Mouse (Mus musculus) gastrocnemius, postnatal 25 days (tissue): Measurements from ENCODE around the gene Akr1b10. TPM values are rescaled to one million over a fixed set of nuclear protein-coding genes. Genes with fewer than 3 reads are reported as not detected.
"Not testable (repeated sequence)": the region's sequence is repeated elsewhere in the genome, so short reads cannot be mapped to it uniquely, and the experiment has no call there.

ENCODE experiments used
- DNase-seq: peaks from one replicate; pipeline ENCODE4 v3.0.0; 2022
- total RNA-seq, 2 experiments: library from RNA; stranded (reverse); gene quantifications; 1 replicate in 1 of 2; 2 replicates in 1 of 2; pipeline ENCODE4 v1.2.3; 2021

Gene Akr1b10
- total RNA-seq, 2 experiments from 2014 or later: 47.3 to 53.4 TPM

GRCm38 (mm10) chr6:34371700-34372351 is 12.2 kb upstream of the Akr1b10 start:
- peak; percentile 54 for DNase-seq

GRCm38 (mm10) chr6:34373841-34374240 is 10.2 kb upstream of the Akr1b10 start:
- no peak for DNase-seq

GRCm38 (mm10) chr6:34375888-34376287 is 8.1 kb upstream of the Akr1b10 start:
- DNase-seq: not testable (repeated sequence)

- no peak for DNase-seq
Observed at GRCm38 (mm10) chr6:34383401-34383800, 617 bp upstream of the Akr1b10 start.

GRCm38 (mm10) chr6:34384701-34385370 is 818 bp downstream of the Akr1b10 start:
- peak; percentile 53 for DNase-seq

GRCm38 (mm10) chr6:34388420-34389156 is 4.6 kb downstream of the Akr1b10 start:
- DNase-seq: no peak

- DNase-seq: no peak
Observed at GRCm38 (mm10) chr6:34395897-34396296, 11.9 kb downstream of the Akr1b10 start.

GRCm38 (mm10) chr6:34398431-34398830 is 14.4 kb downstream of the Akr1b10 start:
- no peak for DNase-seq

GRCm38 (mm10) chr6:34399606-34400220 is 15.7 kb downstream of the Akr1b10 start:
- DNase-seq: no peak

GRCm38 (mm10) chr6:34400696-34401095 is 16.7 kb downstream of the Akr1b10 start:
- no peak for DNase-seq

- DNase-seq: no peak
Observed at GRCm38 (mm10) chr6:34406746-34407145, 22.7 kb downstream of the Akr1b10 start.

- no peak for DNase-seq
Observed at GRCm38 (mm10) chr6:34407403-34407802, 23.4 kb downstream of the Akr1b10 start.

- no peak for DNase-seq
Observed at GRCm38 (mm10) chr6:34412023-34412422, 28.0 kb downstream of the Akr1b10 start, which contains the start of gene Akr1b7. Akr1b7 (plus strand) TSS chr6:34412334.

GRCm38 (mm10) chr6:34412688-34413087 is 28.7 kb downstream of the Akr1b10 start:
- DNase-seq: no peak

- DNase-seq: not testable (repeated sequence)
Observed at GRCm38 (mm10) chr6:34413386-34413785, 29.4 kb downstream of the Akr1b10 start.

GRCm38 (mm10) chr6:34416521-34416920 is 32.5 kb downstream of the Akr1b10 start:
- no peak for DNase-seq

GRCm38 (mm10) chr6:34419071-34419470 is 35.1 kb downstream of the Akr1b10 start:
- DNase-seq: no peak

GRCm38 (mm10) chr6:34439006-34439405 is 55.0 kb downstream of the Akr1b10 start:
- no peak for DNase-seq

GRCm38 (mm10) chr6:34441556-34442257 is 57.7 kb downstream of the Akr1b10 start:
- no peak for DNase-seq

- no peak for DNase-seq
Observed at GRCm38 (mm10) chr6:34443791-34444190, 59.8 kb downstream of the Akr1b10 start.
